Mouse (Mus musculus) spleen, adult 2 months (tissue): ENCODE measurements around the gene Opn4. TPM values are rescaled to one million over a fixed set of nuclear protein-coding genes. Genes with fewer than 3 reads are reported as not detected.
A peak's percentile ranks its signal among the peaks of the same experiment; 100 is the strongest.

Experiments used
- DNase-seq, 2 experiments: peaks; one replicate each; pipeline versions ENCODE4 v3.0.0 to v3.0.0-alpha.2; 2012 to 2021; ENCODE audit warnings: low spot score in 2 of 2, low read depth in 1 of 2
- H3K27ac ChIP-seq: fragments of 200-500 bp; 2 replicates; pipeline ENCODE4 v1.5.1; 2012; ENCODE audit warnings: low read length, inconsistent platforms; ENCODE audit not compliant: insufficient read depth
- H3K27me3 ChIP-seq: fragments of 200-500 bp; 2 replicates; pipeline ENCODE4 v1.6.1; 2012; ENCODE audit warnings: mild to moderate bottlenecking, moderate library complexity, low read length, inconsistent platforms; ENCODE audit not compliant: control insufficient read depth, insufficient read depth
- H3K36me3 ChIP-seq: fragments of 200-500 bp; 2 replicates; pipeline ENCODE4 v1.6.1; 2012; ENCODE audit warnings: mild to moderate bottlenecking, low read length, inconsistent platforms; ENCODE audit not compliant: control insufficient read depth, insufficient read depth
- H3K4me1 ChIP-seq: fragments of 200-500 bp; 2 replicates; pipeline ENCODE4 v1.6.1; 2011; ENCODE audit warnings: inconsistent platforms; ENCODE audit not compliant: control insufficient read depth, insufficient read depth, insufficient read length
- H3K4me3 ChIP-seq: fragments of 200-500 bp; 2 replicates; pipeline ENCODE4 v1.5.1; 2011; ENCODE audit warnings: mild to moderate bottlenecking, inconsistent platforms; ENCODE audit not compliant: insufficient read depth, insufficient read length; ENCODE audit errors: extremely low read depth
- CTCF ChIP-seq: fragments of 200-500 bp; IDR thresholded peaks from 2 replicates; pipeline ENCODE4 v1.5.1; 2011; ENCODE audit warnings: mild to moderate bottlenecking, inconsistent platforms; ENCODE audit not compliant: insufficient read depth, insufficient read length, insufficient replicate concordance; ENCODE audit errors: extremely low read depth
- POLR2A ChIP-seq: fragments of 200-500 bp; IDR thresholded peaks from 2 replicates; pipeline ENCODE4 v1.6.1; 2011; ENCODE audit warnings: low read depth, low read length, inconsistent platforms
- WGBS: fragments of 180-500 bp; shearing (Covaris S2); methylation state at CpG from one replicate; pipeline ENCODE4 v1.1.7; 2018; 5-methylcytosine and 5-hydroxymethylcytosine counted together
- polyA plus RNA-seq: library from polyadenylated mRNA; depleted of rRNA; stranded (reverse); fragments of >200 nt; gene quantifications from 2 replicates; pipeline ENCODE4 v1.2.3, GENCODE M21; 2012

Gene Opn4
- polyA plus RNA-seq, 1 experiment, result not detected

DNA sequence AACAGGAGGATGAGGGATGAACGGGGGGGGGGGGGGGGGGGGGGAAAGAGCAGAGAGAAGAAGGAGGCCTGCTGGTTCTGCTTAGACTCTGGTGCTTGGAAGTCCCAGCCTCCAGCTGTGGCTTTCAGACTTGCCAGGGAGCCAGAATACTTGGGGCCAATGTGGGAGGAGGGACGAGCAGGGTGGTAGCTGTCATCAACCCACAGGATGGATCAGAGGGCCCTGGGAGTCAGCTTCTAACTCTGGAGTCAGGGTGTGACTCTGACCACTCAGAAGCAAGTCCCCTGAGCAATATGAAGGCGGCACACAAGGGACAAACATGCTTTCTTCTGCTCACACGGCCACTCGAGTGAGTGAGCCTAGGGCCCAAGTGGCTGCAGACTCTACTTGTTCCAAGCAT is 35.3 kb downstream of the Opn4 start:
- WGBS, result 77% methylated on average over 5 of the region's 5 CpGs
- H3K4me1 ChIP-seq, result no peaks in the 10 kb centered on the region
- no peak overlapping the region for H3K4me3 ChIP-seq
- TF ChIP-seq CTCF (no peak), POLR2A (no peak)
- no peaks in the 10 kb centered on the region for H3K27me3 ChIP-seq
- H3K36me3 ChIP-seq, result no peaks in the 10 kb centered on the region
- DNase-seq, result no peak
- H3K27ac ChIP-seq, result peak overlapping the region; percentile 3; the same call in 1 of the 2 replicates

DNA sequence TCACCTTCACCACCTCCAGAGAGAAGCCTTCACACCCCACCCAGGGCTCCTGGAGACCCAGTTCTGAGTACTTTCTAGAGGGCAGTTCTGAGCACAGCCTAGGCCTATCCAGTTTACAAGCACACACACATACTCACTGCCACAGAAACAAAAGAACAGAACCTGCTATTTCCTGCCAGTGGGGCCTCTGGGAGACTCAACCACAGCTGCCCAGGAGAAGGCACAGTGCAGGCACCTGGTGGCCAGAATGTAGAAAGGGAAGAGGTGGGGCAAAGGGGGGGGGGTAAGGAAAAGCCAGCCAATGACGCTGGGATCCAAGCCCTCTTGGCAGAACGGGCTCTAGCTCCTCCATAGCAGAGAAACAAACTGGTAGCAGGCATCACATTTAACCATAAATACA is 37.5 kb downstream of the Opn4 start:
- no peak overlapping the region for H3K27ac ChIP-seq
- WGBS, result 18% methylated on average over 2 of the region's 2 CpGs
- DNase-seq, result no peak

DNA sequence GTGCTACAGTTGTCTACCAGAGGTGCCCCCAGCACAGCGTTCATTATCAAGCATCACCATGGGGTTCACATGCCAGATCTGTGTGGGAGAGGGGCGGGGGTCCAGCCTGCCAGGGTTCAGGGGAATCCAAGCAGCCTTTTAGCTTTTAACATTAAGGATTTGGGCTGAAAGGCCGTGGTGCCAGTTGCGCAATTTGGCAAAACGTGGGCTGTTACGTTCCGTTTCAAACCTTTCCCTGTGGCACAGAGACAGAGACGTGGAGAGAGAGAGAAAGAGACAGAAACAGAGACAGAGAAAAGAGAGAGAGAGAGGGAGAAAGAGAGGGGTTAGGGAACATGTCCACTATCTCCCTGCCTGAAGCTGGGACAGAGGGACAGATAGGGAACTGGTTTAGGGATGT is 38.3 kb downstream of the Opn4 start:
- H3K4me1 ChIP-seq, result no peaks in the 10 kb centered on the region
- no peak overlapping the region for H3K4me3 ChIP-seq
- 88% methylated on average over 8 of the region's 8 CpGs for WGBS
- H3K27me3 ChIP-seq, result no peaks in the 10 kb centered on the region
- TF ChIP-seq POLR2A (no peak), CTCF (no peak)
- DNase-seq, result no peak
- no peaks in the 10 kb centered on the region for H3K36me3 ChIP-seq
- H3K27ac ChIP-seq, result no peak overlapping the region

More for the DNA sequence above, 37.5 kb downstream of the Opn4 start:
- no peak for TF ChIP-seq CTCF
- TF ChIP-seq POLR2A, result no peak
- Histone ChIP-seq H3K27me3 (no peaks in the 10 kb centered on the region), H3K36me3 (no peaks in the 10 kb centered on the region), H3K4me1 (no peaks in the 10 kb centered on the region), H3K4me3 (no peak overlapping the region)

DNA sequence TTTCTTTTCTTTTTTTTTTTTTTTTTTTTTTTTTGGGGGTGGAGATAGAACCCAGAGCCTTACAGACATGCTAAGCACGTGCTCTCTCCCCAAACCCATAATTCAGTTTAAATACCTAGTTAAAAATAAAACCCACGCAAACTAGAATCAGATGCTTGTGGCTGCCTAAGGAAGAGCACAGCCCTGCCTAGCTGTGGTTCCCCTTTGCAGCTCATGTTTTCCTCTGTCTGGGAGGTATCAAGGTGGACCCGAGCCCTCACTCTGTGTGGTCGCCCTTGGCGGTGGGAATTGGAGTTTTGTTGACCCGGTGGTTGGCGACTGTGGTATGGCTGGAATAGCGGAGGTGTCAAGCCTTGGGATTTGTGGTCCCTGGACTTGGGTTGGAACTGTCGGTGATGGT is 41.0 kb downstream of the Opn4 start:
- H3K27ac ChIP-seq, result no peak overlapping the region
- TF ChIP-seq CTCF, result no peak
- no peak for TF ChIP-seq POLR2A
- H3K27me3 ChIP-seq, result no peaks in the 10 kb centered on the region
- no peak for DNase-seq
- no peaks in the 10 kb centered on the region for H3K4me1 ChIP-seq
- no peaks in the 10 kb centered on the region for H3K36me3 ChIP-seq
- 73% methylated on average over 9 of the region's 9 CpGs for WGBS
- H3K4me3 ChIP-seq, result no peak overlapping the region

DNA sequence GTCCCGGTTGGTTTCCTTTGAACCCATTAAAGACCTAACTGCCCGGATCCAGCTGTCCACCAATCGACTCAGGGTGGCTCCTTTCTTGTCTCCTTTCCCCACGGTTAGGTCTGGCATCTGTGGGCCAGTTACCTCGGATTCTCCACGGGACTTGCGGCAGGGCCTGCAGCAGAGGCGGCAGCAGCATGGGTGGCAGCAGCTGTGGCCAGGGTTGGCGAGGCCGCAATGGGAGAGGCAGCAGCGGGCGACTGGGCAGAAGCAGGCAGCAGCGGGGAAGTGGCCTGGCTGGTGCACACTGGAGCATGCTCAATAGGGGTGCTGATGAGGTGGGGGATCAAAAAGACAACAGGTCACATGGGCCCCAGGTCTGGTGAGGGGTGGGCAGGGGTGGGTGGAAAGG is 44.7 kb downstream of the Opn4 start:
- H3K27me3 ChIP-seq, result no peaks in the 10 kb centered on the region

DNA sequence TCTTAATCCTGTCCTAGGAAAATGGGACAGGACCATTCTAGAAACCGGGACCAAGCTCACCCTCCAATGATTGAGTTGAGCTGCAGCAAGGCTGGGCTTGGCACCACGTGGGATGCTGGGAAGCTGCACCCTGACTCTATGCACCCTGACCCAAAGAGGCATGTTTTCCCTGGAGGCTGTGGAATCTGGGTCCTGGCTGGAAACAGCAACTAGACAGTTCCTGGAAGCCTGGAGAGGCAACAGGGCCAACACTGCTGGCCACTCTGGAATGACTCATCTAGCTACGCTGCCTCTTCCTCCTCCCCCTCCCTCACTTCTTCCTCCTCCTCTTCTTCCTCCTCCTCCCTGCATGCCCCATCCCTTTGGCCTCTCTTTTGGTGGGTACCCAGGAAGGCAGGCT is 45.9 kb downstream of the Opn4 start:
- H3K36me3 ChIP-seq, result no peaks in the 10 kb centered on the region
- H3K4me3 ChIP-seq, result no peak overlapping the region
- TF ChIP-seq POLR2A (no peak), CTCF (no peak)
- H3K27ac ChIP-seq, result no peak overlapping the region
- H3K27me3 ChIP-seq, result peaks cover 3% of the 10 kb centered on the region; the same call in 1 of the 2 replicates
- DNase-seq, result no peak
- WGBS, result 67% methylated on average over 3 of the region's 3 CpGs
- no peaks in the 10 kb centered on the region for H3K4me1 ChIP-seq

More for the DNA sequence above, 44.7 kb downstream of the Opn4 start:
- Histone ChIP-seq H3K36me3 (no peaks in the 10 kb centered on the region), H3K4me1 (no peaks in the 10 kb centered on the region), H3K27ac (no peak overlapping the region), H3K4me3 (no peak overlapping the region)
- TF ChIP-seq CTCF (no peak), POLR2A (no peak)
- 73% methylated on average over 13 of the region's 13 CpGs for WGBS
- no peak for DNase-seq

DNA sequence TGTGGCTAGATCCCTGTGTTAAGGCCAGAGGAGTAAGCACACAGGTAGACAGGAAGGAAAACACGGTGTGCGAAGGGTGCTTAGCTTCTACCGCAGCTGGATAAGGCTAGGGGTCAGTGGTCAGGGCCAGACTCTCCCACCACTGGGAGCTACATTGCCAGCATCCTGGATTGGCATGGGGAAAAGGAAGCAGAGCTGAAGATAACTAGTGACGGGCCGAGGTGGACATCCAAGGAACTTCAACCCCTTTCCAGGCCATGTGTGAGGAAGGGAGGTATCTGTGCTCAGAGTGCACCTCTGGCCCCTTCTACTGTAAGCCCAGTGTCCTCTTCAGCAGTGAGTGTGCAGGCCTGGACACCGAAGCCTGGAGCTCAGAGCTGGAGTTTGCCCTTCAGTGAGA is 46.5 kb downstream of the Opn4 start:
- Histone ChIP-seq H3K4me3 (no peak overlapping the region), H3K36me3 (no peaks in the 10 kb centered on the region), H3K4me1 (no peaks in the 10 kb centered on the region), H3K27me3 (peaks cover 3% of the 10 kb centered on the region; the same call in 1 of the 2 replicates), H3K27ac (no peak overlapping the region)
- 77% methylated on average over 6 of the region's 6 CpGs for WGBS
- no peak for TF ChIP-seq POLR2A
- no peak for TF ChIP-seq CTCF
- DNase-seq, result no peak
